Mouse (Mus musculus): ENCODE results near the gene E130116L18Rik.

The E130116L18Rik gene

DNA sequence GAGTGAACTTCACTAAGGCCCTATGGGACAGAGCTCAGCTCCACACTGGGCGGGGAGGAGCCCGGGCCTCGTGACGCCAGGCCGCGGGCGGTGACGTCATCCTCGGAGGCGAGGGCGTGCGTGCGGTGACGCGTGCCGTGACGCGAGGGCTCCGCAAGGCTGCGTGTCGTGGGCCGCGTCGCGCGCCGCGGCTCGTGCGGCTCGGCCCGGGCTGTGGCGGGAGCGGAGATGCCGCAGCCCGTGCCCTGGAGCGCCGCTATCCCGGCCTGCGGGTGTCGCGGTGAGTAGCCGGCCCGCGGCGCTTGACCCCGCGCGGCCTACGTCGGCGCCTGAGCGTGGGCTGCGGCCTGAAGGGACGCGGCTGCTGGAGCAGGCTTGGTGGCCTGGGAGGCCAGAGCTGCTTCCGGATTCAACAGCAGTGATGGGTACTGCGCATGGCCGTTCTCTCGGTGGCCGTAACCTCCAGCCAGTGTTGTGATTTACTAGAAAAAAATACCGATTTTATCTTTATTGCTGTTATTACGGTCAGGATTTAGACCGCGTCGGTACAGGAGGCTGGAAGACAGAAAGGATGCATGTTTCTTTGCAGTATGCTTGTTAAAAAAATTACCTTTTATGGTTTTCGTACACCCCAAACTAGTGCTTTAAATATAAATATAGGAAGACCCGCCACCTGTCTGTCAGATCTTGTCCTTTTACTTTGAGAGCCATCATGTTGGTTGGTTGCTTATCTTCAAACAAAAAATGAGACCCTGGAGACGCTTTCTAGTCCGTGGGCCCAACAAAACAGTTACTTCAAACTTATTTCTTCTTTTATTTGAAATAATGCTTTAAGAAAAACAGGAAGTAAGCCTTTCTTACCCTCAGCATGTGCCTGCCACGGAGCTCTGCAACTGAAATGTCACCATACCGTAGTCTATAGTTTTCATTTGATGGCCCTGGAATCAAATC lies at the start of gene E130116L18Rik:
TSS of gene E130116L18Rik (minus strand) at position 402 of the 951 bp plus-strand sequence.
- no peak for TF ChIP-seq GATA4 (IDR thresholded peaks at IDR 0.05; ENCODE audit: insufficient replicate concordance, low read length)

DNA sequence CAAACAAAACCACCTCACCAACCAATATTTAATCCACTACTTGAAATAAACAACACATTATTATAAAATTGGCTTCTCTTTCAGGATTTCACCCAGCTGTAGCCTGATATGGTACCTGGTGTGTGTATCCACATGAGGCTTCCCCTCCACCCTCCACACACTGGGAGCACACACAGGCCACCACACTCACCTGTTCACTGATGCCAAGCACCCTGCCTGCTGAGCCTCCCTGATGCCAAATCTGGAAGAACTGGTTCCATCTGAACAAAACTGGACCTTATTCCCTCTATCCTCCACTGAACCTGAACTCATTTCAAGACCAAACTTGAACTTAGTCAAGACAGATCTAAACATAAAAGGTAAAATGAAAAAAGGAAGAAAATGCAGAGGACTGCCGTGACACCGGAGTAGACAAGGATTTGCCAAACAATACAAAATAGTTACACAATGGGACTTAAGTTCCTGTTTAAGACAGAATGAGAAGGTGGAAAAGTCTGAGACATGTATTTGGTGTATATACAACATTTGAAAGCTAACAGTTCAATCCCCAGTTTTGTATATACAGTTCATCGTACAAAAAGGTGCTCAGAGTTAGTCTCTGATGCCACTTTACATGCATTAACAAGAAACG lies 45.4 kb upstream of the E130116L18Rik start:
- no peak for TF ChIP-seq GATA4 (IDR thresholded peaks at IDR 0.05; ENCODE audit: insufficient replicate concordance, low read length)

DNA sequence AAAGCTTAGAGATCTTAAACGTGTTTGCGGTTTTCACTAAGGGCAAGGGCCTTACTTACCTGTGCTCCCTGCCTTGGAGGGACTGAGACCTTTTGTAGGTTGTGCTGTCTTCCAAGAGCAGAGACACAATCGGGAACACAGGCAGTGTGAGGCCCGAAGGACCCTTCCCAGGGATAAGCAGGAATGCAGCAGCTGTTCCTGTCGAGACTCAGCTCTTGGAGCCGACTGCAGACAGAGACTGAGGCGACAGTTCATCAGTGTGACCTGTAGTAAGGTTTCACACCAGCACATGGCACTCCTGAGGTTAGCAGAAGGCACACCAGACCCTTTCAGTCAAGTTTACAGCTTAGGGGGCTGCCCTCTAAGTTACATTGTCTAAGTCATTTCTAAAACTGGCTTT lies 39.3 kb upstream of the E130116L18Rik start:
- no peak for TF ChIP-seq GATA4 (IDR thresholded peaks at IDR 0.05; ENCODE audit: insufficient replicate concordance, low read length)

DNA sequence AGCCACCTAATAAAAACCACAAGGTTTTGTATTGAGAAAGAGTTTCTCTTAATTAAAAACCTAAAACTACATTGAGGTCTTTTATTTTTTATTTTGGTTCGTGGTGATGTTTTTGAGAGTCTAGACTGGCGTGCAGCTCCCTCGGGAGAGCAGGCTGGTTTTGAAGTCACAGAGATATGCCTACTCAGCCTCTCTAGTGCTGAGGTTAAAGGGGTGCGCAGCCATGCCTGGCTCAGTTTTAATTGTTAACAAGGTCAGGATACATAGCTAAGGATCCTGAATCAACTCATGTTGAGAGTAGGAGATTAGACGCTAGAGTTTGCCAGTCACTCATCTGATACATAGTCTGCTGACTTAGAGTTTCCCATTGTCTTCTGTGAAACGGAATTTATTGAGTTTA lies 38.5 kb upstream of the E130116L18Rik start:
- TF ChIP-seq GATA4 (IDR thresholded peaks at IDR 0.05; ENCODE audit: insufficient replicate concordance, low read length): no peak

DNA sequence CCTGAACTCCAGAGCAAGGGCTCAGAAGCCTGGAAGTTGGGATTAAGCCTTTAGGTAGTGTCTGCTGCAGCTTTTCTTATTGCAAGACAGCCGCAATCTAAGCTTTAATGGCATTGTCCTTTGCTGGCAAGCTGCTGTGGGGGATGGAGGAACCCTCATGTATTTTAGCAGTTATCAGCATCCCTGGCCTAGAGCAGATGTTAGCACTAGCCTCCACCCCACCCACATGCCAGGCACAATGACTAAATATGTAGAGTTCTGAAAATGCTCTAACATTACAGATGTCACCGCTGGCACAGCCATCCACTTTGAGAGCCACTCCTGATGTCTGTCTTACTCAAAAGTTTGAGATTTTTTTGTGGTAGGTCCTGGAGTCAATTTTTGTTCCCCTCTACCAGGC lies 33.7 kb upstream of the E130116L18Rik start:
- TF ChIP-seq GATA4 (IDR thresholded peaks at IDR 0.05; ENCODE audit: insufficient replicate concordance, low read length): no peak

DNA sequence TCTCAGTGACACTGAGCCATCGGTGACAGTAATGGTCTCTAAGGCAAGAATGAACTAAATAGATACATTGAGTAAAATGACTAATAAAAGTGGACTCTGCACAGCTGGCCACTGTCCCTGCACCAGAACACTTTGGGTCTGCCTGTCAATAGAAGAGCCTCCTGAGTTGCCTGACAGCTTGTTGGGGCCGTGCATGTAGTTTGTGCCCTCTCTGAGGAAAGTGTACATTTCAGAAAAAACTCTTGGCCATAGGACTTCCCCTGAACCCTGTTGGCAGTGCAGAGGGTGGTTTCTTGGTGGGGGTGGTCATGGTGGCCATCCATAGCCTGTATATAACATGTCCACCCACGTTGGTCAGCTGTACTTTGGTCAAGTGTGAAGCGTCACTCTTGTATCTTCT lies 31.5 kb upstream of the E130116L18Rik start:
- TF ChIP-seq GATA4 (IDR thresholded peaks at IDR 0.05; ENCODE audit: insufficient replicate concordance, low read length): no peak

DNA sequence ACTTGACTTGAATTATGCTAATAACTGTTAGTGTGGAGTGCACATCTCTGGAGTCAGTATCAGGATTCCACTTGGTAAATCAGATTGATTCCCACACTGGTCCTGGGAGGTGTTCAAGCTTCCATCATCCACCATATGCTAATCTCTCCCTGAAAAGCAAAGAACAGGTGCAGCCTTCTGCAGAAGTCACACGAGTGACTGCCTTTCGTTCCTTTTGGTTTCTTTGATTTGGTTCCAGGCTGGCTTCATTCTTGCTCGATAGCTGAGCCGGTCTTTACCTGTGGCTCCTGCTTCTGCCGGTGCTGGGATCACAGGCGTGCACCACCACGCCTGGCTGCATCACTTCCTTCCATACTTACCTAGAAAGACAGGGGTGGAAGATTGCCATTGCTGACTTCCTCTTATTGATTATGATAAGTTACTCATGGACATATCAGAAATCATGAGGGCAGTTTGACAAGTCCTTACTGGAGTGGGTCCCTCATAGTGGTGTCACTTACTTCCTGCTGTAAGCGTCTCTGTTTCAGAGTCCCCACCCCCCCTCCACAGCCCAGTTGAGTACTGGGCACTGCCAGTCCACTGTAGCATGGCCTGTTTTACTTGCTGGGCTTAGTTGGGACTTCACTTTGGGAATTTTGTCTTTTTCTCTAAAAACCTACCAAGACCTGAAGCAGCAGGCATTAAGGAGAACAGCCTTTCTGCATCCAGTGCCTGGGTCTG lies 30.0 kb upstream of the E130116L18Rik start:
- no peak for TF ChIP-seq GATA4 (IDR thresholded peaks at IDR 0.05; ENCODE audit: insufficient replicate concordance, low read length)

DNA sequence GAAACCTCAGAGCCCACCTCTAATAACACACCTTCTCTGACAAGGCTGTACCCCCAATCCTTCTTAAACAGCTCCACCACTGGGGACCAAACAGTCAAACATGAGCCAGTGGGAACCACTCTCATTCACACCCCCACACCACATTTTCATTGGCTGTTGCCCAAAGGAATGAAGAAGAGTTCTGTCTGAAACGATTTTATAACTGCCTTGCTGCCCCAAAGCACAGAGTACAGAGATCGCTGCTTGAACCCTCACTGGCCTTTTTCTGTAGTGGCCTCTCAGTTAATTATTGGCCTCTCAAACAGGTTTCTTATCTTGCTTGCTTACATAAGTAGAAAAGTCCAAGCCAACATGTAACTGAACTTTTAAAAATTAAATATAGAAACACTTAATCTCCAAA lies 29.5 kb upstream of the E130116L18Rik start:
- TF ChIP-seq GATA4 (IDR thresholded peaks at IDR 0.05; ENCODE audit: insufficient replicate concordance, low read length): no peak

DNA sequence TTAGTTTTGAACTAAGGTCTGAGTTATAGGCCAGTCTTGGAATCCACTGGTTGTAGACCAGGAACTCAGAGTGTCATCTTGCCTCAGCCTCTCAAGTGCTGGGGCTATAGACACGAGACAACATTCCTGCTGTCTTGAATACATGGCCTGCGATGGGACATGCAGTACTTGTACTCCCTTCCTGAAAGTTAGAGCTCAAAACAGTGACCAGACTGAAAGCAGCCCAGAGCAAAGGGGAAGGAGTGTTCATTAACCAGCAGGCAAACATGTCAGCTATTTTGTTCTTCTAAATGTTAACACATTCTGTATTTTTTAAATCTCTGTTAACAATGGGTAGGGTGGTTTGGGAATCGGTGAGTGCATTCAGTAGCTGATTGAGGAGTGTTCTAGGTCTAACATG lies 24.1 kb upstream of the E130116L18Rik start:
- no peak for TF ChIP-seq GATA4 (IDR thresholded peaks at IDR 0.05; ENCODE audit: insufficient replicate concordance, low read length)

DNA sequence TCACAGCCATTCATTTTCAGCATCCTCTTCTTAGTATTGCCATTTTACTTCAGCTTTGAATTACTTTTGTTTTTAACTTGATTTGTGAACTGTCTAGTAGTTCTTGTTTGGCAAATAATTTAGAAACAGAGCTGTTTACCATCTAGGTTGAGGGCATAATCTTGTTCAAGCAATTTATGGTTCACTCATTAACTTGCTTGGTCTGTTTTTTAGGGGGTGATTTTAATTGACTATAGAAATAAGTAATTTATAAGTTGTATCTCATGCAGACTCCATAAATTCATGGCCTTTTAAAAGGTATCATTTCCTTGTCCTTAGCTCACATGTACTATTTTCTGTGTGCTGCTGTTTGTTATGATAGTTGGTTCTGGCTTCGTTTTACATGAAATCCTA lies 23.5 kb upstream of the E130116L18Rik start:
- TF ChIP-seq GATA4 (IDR thresholded peaks at IDR 0.05; ENCODE audit: insufficient replicate concordance, low read length): no peak

DNA sequence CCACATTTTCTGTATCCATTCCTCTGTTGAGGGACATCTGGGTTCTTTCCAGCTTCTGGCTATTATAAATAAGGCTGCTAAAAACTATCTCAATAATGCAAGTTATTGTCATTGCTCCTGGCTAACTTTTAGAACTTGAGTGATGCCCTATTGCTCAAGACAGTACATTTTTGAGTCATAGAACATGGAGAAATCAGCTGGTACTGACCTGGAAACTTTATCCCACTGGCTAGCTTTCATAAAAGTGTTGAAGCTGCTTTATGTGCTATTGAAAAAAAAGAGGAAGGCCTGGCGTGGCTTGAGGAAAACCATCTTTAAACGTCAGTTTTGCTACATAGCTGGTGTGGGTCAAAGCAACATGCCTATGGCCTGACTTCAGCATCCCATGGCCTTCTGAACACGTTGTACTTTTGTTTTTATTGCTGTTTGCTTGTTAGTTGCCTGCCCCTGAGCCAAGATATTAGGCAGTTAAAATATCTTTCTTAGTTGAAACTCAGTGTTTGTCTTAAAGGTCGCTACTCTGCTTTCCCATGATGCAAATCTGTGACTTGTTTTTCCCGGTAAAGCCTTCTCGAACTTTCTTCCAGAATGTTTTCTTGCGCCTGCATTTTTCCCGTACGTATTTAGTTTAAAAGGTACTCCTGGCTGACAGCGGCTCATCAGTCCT lies 23.0 kb upstream of the E130116L18Rik start:
- TF ChIP-seq GATA4 (IDR thresholded peaks at IDR 0.05; ENCODE audit: insufficient replicate concordance, low read length): no peak

DNA sequence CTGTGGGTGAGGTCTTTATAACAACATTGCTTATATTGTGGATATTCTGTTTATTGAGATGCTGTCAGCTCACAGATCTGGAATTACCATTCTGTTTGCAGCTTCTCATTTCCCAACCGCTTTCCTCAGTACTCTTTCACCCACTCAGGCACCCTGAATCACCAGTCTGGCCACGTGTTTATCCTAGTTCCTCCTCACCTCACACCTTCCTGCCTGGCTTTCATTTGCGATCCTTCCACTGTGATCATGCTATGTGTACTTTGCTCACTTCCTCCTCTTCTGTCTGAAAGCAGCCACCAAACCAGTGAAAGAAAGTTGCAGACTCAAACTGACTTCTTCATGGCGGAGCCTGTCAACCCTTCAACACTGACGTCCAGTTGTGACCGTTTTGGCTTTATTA lies 20.1 kb upstream of the E130116L18Rik start:
- no peak for TF ChIP-seq GATA4 (IDR thresholded peaks at IDR 0.05; ENCODE audit: insufficient replicate concordance, low read length)

DNA sequence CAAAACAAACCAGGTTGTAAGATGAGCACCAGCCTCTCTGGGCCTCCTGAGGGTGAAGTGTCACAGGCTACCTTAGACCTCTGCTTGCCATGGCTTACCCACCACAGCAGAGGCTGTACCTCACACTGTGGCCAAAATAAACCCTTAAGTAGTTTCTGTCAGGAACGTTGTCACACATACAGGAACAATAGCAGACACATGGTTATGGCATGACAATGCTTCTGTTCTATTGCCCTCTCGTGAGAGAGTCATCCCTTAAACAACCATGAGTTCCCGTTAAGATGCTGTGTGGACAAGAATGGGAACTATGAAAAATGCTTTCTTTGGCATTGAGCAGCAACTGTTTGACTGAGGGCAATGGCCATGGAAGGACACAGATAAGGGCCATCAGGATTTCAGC lies 1.3 kb downstream of the E130116L18Rik start, which contains the start of gene Galnt11:
TSS of gene Galnt11 (plus strand) at position 301 of the 400 bp plus-strand sequence.
- no peak for TF ChIP-seq GATA4 (IDR thresholded peaks at IDR 0.05; ENCODE audit: insufficient replicate concordance, low read length)

DNA sequence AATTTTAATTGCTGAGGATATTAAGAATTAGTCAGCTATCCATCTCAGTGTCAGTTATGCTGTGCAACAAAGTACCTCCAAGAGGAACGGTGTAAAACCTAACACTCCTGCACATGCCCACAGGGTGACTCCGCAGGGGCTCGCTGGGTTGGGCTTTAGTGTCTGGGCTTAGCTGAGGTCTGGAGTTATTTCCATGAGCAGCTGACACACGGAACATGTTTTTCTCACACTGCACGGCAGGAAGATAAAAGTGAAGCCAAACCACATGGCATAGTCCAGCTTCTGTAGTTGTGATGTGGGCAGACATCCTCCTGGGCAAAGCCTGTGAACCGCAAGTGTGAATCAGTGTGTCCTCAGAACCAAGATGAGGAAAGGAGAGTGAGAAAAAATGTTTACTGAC lies 7.9 kb downstream of the E130116L18Rik start:
- TF ChIP-seq GATA4 (IDR thresholded peaks at IDR 0.05; ENCODE audit: insufficient replicate concordance, low read length): no peak

DNA sequence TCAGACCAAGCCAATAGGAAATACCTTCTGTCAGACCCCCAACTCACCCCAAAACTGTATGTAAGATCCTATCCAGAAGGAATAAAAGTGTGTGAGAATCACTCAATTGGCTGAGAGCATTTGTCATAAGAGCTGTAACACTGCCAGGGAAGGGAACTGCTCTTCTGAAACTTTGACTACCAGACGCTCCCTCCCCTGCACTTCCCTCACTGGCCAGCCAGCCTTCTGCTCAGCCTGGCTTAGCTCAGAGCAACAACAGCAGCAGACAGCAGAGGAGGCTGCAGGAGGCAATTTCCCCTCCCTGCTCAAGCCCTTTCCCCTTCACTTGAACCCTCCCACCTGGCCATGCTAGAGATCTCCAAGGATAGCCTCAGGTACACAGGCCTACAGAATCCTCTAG lies 11.1 kb downstream of the E130116L18Rik start:
- no peak for TF ChIP-seq GATA4 (IDR thresholded peaks at IDR 0.05; ENCODE audit: insufficient replicate concordance, low read length)

Data from liver, adult (tissue).